Mouse (Mus musculus) heart, adult 2 months (tissue): ENCODE measurements at regions not wholly inside any gene's neighbourhood (a gene's known extent, or its start where the extent isn't known, plus 50 kb on each side); places are given as distances from the start of the nearest gene placed in this dataset.

Source experiments
- DNase-seq, 2 experiments: peaks; one replicate each; pipeline ENCODE4 v3.0.0; 2021
- H3K27ac ChIP-seq: fragments of 200-600 bp; 2 replicates; pipeline ENCODE4 v1.8.1; 2022
- H3K27me3 ChIP-seq: fragments of 200-500 bp; 2 replicates; pipeline ENCODE4 v1.6.1; 2012; ENCODE audit warnings: mild to moderate bottlenecking, low read length, inconsistent platforms, mixed read lengths; ENCODE audit not compliant: control insufficient read depth, insufficient read depth
- H3K36me3 ChIP-seq: fragments of 200-500 bp; 2 replicates; pipeline ENCODE4 v1.6.1; 2012; ENCODE audit warnings: low read length, inconsistent platforms; ENCODE audit not compliant: control insufficient read depth, insufficient read depth
- H3K4me1 ChIP-seq: fragments of 200-500 bp; 2 replicates; pipeline ENCODE4 v1.6.1; 2011; ENCODE audit warnings: low read length; ENCODE audit not compliant: control insufficient read depth, insufficient read depth
- H3K4me3 ChIP-seq: fragments of 200-600 bp; 2 replicates; pipeline ENCODE4 v1.8.1; 2022
- H3K79me2 ChIP-seq: fragments of 200-500 bp; replicated peaks from 2 replicates; pipeline ENCODE4 v1.6.1; 2012; ENCODE audit warnings: mild to moderate bottlenecking, inconsistent platforms, low read length, moderate library complexity, mixed read lengths; ENCODE audit not compliant: control insufficient read depth, insufficient read depth
- H3K9ac ChIP-seq: fragments of 200-500 bp; 2 replicates; pipeline ENCODE4 v1.6.1; 2012; ENCODE audit warnings: low read depth, mild to moderate bottlenecking, control low read depth, inconsistent platforms, low read length, mixed read lengths
- CTCF ChIP-seq: fragments of 200-600 bp; IDR thresholded peaks from 2 replicates; pipeline ENCODE4 v1.8.1; 2022; ENCODE audit warnings: antibody characterized with exemption, mild to moderate bottlenecking, moderate library complexity
- EP300 ChIP-seq: fragments of 200-500 bp; IDR thresholded peaks from 2 replicates; pipeline ENCODE4 v1.6.1; 2011; ENCODE audit warnings: low read depth, low read length, control low read depth; ENCODE audit not compliant: insufficient read depth
- POLR2A ChIP-seq: fragments of 200-500 bp; IDR thresholded peaks from 2 replicates; pipeline ENCODE4 v1.6.1; 2011; ENCODE audit warnings: mild to moderate bottlenecking, low read depth, low read length, control low read depth; ENCODE audit not compliant: insufficient read depth
- WGBS: fragments of 180-500 bp; shearing (Covaris S2); methylation state at CpG from one replicate; pipeline ENCODE4 v1.1.7; 2018; 5-methylcytosine and 5-hydroxymethylcytosine counted together
- intact Hi-C: fragments of 180-260 bp; cut with DNase I; formaldehyde crosslinking; loops from one replicate; pipeline ENCODE4 v1.15.1; 2025

- no peaks in the 10 kb centered on the region for H3K79me2 ChIP-seq
- intact Hi-C loops = no loop called here
- no peak overlapping the region for H3K4me3 ChIP-seq
- H3K36me3 ChIP-seq = no peaks in the 10 kb centered on the region
- WGBS = 87% methylated on average over 3 of the region's 3 CpGs
- no peak overlapping the region for H3K27ac ChIP-seq
- DNase-seq = no peak
- no peaks in the 10 kb centered on the region; the same call in 1 of the 2 replicates for H3K4me1 ChIP-seq
- H3K27me3 ChIP-seq = no peaks in the 10 kb centered on the region
- TF ChIP-seq EP300 = no peak
- no peak for TF ChIP-seq CTCF
- no peak for TF ChIP-seq POLR2A
- H3K9ac ChIP-seq = no peak overlapping the region
These were observed 251.0 kb upstream of the 2610001J05Rik start for GRCm38 (mm10) chr6:14122311-14122710.

- no peak for DNase-seq
- H3K27ac ChIP-seq = no peak overlapping the region
- no peaks in the 10 kb centered on the region for H3K27me3 ChIP-seq
- no peaks in the 10 kb centered on the region for H3K79me2 ChIP-seq
- H3K9ac ChIP-seq = no peak overlapping the region
- H3K4me3 ChIP-seq = no peak overlapping the region
- 86% methylated on average over 5 of the region's 5 CpGs for WGBS
- no peaks in the 10 kb centered on the region for H3K36me3 ChIP-seq
- TF ChIP-seq POLR2A (no peak), EP300 (no peak), CTCF (no peak)
- no peaks in the 10 kb centered on the region; the same call in 1 of the 2 replicates for H3K4me1 ChIP-seq
- intact Hi-C loops = no loop called here
These were observed 250.2 kb upstream of the 2610001J05Rik start for GRCm38 (mm10) chr6:14121479-14121878.

DNA sequence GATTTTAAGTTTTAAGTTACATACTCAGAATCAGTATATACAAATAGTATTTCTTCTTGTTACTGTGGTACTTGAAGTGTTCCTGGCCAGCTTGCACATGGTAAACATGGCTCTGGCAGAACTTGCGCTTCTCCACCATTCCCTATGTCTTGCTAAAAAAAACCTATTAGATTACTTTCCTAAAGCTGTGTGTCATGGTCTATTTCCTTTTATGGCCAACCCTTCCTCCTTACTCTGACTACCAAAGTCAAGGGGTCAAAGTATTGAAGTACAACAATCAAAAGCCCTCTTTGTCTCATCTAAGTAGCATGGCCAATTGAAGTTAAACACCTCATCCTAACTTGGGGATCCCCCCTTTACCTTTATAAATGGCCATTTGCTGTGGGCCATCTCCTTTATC is 223.6 kb upstream of the 2610001J05Rik start:
- H3K36me3 ChIP-seq = no peaks in the 10 kb centered on the region
- no peak overlapping the region for H3K9ac ChIP-seq
- H3K4me3 ChIP-seq = no peak overlapping the region
- TF ChIP-seq CTCF (no peak), EP300 (no peak), POLR2A (no peak)
- 80% methylated on average over 1 of the region's 1 CpGs for WGBS
- no peaks in the 10 kb centered on the region for H3K79me2 ChIP-seq
- no peak overlapping the region for H3K27ac ChIP-seq
- H3K4me1 ChIP-seq = no peaks in the 10 kb centered on the region
- intact Hi-C loops = no loop called here
- H3K27me3 ChIP-seq = no peaks in the 10 kb centered on the region
- no peak for DNase-seq

DNA sequence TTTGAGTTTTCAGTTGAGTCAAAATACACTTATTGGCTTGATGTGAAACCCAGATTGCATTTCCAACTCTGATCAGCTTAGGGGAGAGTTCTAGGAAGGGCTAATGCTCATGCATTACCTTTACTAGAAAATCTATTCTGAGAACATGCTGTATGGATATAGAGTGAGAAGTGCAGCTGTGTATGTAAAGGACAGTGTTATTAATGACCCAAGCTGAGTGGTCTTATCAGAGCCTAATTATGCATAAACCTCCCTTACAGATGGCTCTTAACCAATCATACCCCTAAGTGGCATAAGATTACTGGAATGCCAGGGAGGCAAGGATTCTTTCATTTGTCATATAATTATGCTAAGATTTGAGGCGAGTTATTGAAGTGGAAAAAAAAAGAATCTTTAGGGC is 210.6 kb upstream of the 2610001J05Rik start:
- Histone ChIP-seq H3K79me2 (no peaks in the 10 kb centered on the region), H3K36me3 (no peaks in the 10 kb centered on the region), H3K4me1 (no peaks in the 10 kb centered on the region), H3K9ac (no peak overlapping the region), H3K27ac (no peak overlapping the region), H3K4me3 (no peak overlapping the region), H3K27me3 (no peaks in the 10 kb centered on the region)
- no peak for TF ChIP-seq POLR2A
- no peak for TF ChIP-seq EP300
- no peak for TF ChIP-seq CTCF
- WGBS = 56% methylated on average over 1 of the region's 1 CpGs
- DNase-seq = no peak
- intact Hi-C loops = no loop called here

- Histone ChIP-seq H3K27ac (no peak overlapping the region), H3K27me3 (no peaks in the 10 kb centered on the region), H3K9ac (no peak overlapping the region), H3K36me3 (no peaks in the 10 kb centered on the region), H3K4me3 (no peak overlapping the region), H3K4me1 (no peaks in the 10 kb centered on the region), H3K79me2 (no peaks in the 10 kb centered on the region)
- intact Hi-C loops = no loop called here
- TF ChIP-seq EP300 (no peak), CTCF (no peak), POLR2A (no peak)
- DNase-seq = no peak
- 66% methylated on average over 2 of the region's 2 CpGs for WGBS
These were observed 192.4 kb upstream of the 2610001J05Rik start for GRCm38 (mm10) chr6:14063735-14064134.

DNA sequence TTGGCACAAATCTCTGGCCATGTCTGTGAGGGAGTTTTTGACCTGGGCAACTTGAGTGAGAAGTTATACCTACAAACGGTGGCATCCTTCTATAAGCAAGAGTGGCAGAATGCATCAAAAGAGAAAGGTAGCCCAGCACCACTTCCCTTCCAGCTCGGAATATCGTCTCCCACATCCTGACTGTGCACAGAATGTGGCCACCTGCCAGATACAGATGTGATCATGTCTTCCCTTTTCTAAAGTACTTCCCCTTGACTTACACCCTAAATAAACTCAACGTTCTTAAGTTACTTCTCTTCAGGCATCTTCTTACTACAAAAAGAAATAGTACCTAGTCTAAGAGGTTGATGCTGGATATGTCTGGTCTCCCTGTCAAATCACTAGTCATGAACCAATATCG is 175.2 kb upstream of the 2610001J05Rik start:
- intact Hi-C loops = no loop called here

GRCm38 (mm10) chr6:14044654-14045053 is 173.3 kb upstream of the 2610001J05Rik start:
- no peak overlapping the region for H3K4me3 ChIP-seq
- H3K27ac ChIP-seq = no peak overlapping the region
- no peaks in the 10 kb centered on the region for H3K27me3 ChIP-seq
- WGBS = 61% methylated on average over 3 of the region's 3 CpGs
- no peaks in the 10 kb centered on the region for H3K4me1 ChIP-seq
- TF ChIP-seq CTCF = no peak
- no peak for TF ChIP-seq POLR2A
- no peak for TF ChIP-seq EP300
- H3K9ac ChIP-seq = no peak overlapping the region
- H3K36me3 ChIP-seq = no peaks in the 10 kb centered on the region
- DNase-seq = no peak
- intact Hi-C loops = no loop called here
- no peaks in the 10 kb centered on the region for H3K79me2 ChIP-seq

More for the DNA sequence above, 175.2 kb upstream of the 2610001J05Rik start:
- no peak for DNase-seq
- Histone ChIP-seq H3K27ac (no peak overlapping the region), H3K79me2 (no peaks in the 10 kb centered on the region), H3K4me1 (no peaks in the 10 kb centered on the region), H3K27me3 (no peaks in the 10 kb centered on the region), H3K36me3 (no peaks in the 10 kb centered on the region), H3K4me3 (no peak overlapping the region), H3K9ac (no peak overlapping the region)
- TF ChIP-seq POLR2A (no peak), CTCF (no peak), EP300 (no peak)
- 52% methylated on average over 5 of the region's 5 CpGs for WGBS
